Mouse (Mus musculus): ENCODE measurements around the gene Add3. TPM values are rescaled to one million over a fixed set of nuclear protein-coding genes. Genes with fewer than 3 reads are reported as not detected.

Gene Add3
- polyA plus RNA-seq, 1 experiment from 2014 or later, result 106 TPM

DNA sequence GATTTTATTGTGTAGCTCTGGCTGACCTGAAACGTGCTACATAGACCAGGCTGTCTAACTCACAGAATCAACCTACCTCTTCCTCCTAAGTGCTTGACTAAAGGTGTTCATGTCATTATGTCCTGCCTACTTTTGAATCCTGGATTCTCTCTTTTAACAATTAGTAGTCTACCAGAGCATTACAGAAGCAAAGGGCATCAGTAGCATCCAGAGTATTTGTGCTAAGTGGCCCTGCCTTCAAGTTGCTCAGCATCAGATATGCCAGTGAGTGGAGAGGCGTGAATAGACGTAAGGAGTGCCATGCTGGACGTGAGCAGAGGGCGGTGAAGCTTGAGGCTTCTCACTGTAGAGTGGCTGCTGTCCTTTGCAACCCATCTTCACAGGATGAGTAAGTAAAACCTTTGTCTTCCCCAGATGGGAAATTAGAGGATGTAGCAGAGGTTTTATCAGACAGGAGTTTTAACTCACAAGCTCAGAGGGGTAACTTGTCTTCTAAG is 48.5 kb downstream of the Add3 start:
- peaks cover 55% of the 10 kb centered on the region for H3K4me1 ChIP-seq
- no peak for ATAC-seq (ENCODE audit: borderline replicate concordance, extremely low read depth, low FRiP score, low TSS enrichment)
- no peak overlapping the region for H3K27ac ChIP-seq

DNA sequence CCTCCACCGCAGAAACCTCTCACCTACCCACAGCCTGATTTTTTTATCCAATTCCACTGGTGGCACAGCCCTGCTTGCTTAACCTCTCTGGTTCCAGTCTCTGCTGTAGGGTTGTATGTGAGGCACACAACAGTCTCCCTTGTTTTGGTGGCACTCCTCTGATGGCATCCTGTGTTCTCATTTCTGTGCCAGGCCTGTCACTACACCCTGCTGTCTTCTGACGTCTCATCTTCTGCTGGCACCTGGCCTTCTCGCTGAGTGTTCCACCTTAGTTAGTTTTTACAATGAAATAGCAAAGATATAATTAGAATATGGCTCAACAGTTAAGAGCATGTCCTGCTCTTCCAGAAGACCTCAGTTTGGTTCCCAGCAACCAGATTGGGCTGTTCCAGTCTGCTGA is 49.5 kb downstream of the Add3 start:
- H3K27me3 ChIP-seq, result no peaks in the 10 kb centered on the region
- H3K9me3 ChIP-seq, result no peaks in the 10 kb centered on the region
- H3K4me1 ChIP-seq, result peaks cover 54% of the 10 kb centered on the region
- no peak overlapping the region for H3K4me3 ChIP-seq
- ATAC-seq (ENCODE audit: borderline replicate concordance, extremely low read depth, low FRiP score, low TSS enrichment), result no peak
- no peak overlapping the region for H3K4me2 ChIP-seq
- no peaks in the 10 kb centered on the region for H3K36me3 ChIP-seq
- no peak overlapping the region for H3K9ac ChIP-seq
- no peak overlapping the region for H3K27ac ChIP-seq
- 92% methylated on average over 3 of the region's 3 CpGs for WGBS

More for the DNA sequence above, 48.5 kb downstream of the Add3 start:
- 72% methylated on average over 5 of the region's 5 CpGs for WGBS
- Histone ChIP-seq H3K4me2 (no peak overlapping the region), H3K36me3 (no peaks in the 10 kb centered on the region), H3K27me3 (no peaks in the 10 kb centered on the region), H3K4me3 (no peak overlapping the region), H3K9me3 (no peaks in the 10 kb centered on the region), H3K9ac (no peak overlapping the region)

DNA sequence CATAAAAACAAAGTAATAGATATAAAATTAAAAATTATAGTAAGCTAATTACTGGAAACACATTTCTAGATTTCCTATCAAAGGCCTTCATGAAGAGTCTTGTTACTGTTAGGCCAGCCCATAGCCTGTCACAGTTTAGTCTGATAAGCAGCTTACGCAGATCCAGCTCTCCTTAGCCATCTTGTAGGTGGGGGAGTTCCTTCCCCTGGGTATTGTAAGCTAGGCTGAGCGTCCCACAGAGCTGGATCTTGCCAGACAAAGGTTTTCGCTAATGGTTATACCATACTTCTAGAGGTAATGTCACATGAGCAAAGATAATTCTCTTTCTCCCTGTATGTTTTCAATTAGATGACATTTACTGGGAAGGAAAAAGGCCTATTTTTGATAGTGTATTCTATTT is 50.0 kb downstream of the Add3 start:
- ATAC-seq (ENCODE audit: borderline replicate concordance, extremely low read depth, low FRiP score, low TSS enrichment), result no peak
- Histone ChIP-seq H3K9ac (no peak overlapping the region), H3K27me3 (no peaks in the 10 kb centered on the region), H3K4me2 (no peak overlapping the region), H3K9me3 (no peaks in the 10 kb centered on the region), H3K36me3 (no peaks in the 10 kb centered on the region), H3K4me1 (peaks cover 51% of the 10 kb centered on the region), H3K4me3 (no peak overlapping the region), H3K27ac (no peak overlapping the region)
- 87% methylated on average over 3 of the region's 3 CpGs for WGBS

DNA sequence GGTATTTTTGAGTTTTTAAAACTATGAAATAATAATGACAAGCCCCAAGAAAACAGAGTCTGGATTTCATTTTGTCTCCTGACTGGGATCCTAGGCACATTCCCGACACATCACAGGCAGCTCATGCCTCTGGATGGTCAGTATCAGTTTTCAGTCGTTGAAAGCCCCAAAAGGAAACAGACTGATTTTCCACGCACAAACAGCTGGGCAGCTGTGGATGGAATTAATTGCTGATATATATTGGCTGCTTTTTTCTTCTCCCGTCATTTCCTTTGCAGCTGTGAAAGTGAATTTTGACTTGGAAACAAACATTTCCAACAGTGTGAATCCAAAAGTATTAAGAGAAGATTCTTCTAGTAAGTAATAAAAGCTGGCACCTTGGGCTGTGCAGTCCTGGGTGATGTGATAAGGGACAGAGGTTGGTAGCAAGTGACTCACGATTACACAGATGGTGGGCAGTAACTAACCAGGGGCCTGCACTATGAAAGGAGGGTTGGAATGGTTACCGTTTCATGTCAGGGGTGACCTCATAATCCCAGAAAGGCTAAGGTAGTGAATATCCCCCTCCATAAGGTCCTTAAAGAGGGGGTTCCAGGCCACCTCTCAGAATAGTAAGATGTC is 51.7 kb downstream of the Add3 start:
- Histone ChIP-seq H3K4me3 (no peak overlapping the region), H3K9me3 (no peaks in the 10 kb centered on the region), H3K27ac (no peak overlapping the region), H3K27me3 (no peaks in the 10 kb centered on the region), H3K4me2 (no peak overlapping the region), H3K4me1 (peaks cover 38% of the 10 kb centered on the region), H3K36me3 (no peaks in the 10 kb centered on the region), H3K9ac (no peak overlapping the region)
- no peak for ATAC-seq (ENCODE audit: borderline replicate concordance, extremely low read depth, low FRiP score, low TSS enrichment)
- 45% methylated on average over 6 of the region's 6 CpGs for WGBS

DNA sequence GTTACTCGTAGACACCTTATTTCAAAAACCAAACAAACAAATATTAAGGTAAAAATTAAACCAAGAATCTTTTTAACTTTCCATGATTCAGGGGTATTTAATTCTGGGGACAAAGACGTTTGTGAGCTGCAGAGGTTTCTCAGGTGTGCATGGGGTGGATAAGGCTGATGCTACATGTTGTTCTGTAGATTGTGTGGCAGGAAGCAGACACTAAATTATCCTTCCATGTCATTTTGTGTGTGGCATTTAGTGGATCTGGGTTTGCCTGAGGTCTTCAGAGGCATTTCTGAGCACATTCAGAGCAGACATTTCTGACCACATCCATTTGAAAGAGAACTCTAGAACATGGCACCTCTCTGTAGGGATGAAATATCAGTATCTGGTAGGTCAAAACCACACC is 52.9 kb downstream of the Add3 start:
- Histone ChIP-seq H3K36me3 (no peaks in the 10 kb centered on the region), H3K27ac (no peak overlapping the region), H3K4me1 (peaks cover 29% of the 10 kb centered on the region)

DNA sequence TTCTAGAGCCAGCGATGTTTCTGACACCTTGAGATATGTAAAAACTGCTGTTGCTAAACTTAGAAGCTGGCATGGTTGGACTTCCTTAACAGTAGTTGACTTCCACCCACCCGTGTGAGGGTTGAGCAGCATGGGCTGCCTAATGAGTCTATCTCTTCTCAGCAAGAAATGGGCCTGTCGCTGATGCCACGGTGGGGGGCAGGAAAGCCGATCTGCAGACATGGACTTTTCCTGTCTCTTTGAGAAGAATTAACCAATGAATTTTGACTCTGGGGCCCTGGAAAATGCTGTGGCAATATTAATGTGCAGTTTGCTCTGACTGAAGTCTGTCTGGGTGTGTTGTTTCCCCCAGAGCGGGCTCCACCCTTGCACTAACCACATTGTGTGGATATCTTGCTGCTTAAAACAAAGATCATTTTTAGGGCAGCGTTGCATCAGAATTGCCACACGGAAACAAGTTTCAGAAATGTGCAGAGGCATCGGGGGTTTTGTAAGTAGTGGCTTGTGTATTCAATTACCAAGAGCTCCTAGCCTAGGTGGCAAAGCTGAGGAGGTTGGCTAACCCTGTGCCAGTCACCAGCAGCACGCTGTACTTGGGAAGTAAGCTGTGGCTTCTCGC is 53.8 kb downstream of the Add3 start:
- WGBS, result 61% methylated on average over 11 of the region's 11 CpGs
- Histone ChIP-seq H3K4me1 (peaks cover 29% of the 10 kb centered on the region), H3K36me3 (no peaks in the 10 kb centered on the region), H3K4me3 (no peak overlapping the region), H3K27me3 (no peaks in the 10 kb centered on the region), H3K27ac (0 out of 2 replicates have a peak overlapping the region, but pooled peaks have one; percentile 2), H3K4me2 (no peak overlapping the region), H3K9ac (no peak overlapping the region), H3K9me3 (no peaks in the 10 kb centered on the region)
- ATAC-seq (ENCODE audit: borderline replicate concordance, extremely low read depth, low FRiP score, low TSS enrichment), result no peak

More for the DNA sequence above, 52.9 kb downstream of the Add3 start:
- Histone ChIP-seq H3K4me2 (no peak overlapping the region), H3K9ac (no peak overlapping the region), H3K4me3 (no peak overlapping the region), H3K27me3 (no peaks in the 10 kb centered on the region), H3K9me3 (no peaks in the 10 kb centered on the region)
- 85% methylated on average over 2 of the region's 2 CpGs for WGBS
- ATAC-seq (ENCODE audit: borderline replicate concordance, extremely low read depth, low FRiP score, low TSS enrichment), result no peak

DNA sequence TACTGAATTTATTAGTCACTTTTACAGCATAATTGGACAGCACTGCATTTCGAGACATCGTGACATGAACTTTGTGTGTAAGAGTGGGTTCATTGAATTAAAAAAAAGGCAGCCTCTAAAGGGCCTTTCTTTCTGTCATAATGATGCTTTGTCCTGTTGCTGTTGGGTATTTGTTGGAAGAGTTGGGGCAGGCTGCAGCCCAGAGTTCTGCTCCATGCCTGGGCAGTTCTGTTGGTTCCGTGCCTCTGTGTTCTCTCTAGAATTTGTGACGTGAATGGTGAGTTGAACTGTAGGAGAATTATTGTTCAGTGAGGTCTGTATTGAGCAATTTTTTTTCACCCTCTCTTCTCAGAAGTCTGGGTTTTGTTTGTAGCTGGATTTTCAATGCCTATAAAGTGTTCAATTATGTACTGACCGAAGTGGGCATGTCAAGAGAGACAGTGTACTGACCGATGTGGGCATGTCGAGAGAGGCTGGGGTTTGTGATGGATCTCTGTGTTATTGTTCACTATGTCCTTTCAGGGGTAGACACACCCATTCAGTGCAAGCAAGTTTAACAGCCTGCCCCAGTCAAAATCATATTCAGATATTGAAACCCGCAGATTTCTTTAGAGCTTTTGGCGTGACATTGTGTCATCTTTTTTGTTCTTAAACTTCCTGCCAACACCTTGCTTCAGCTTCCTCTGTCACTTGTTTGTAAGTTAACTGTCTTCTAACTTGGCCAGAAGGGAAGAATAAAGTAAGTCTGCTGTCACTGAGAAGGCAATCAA is 54.7 kb downstream of the Add3 start:
- Histone ChIP-seq H3K36me3 (no peaks in the 10 kb centered on the region), H3K4me3 (no peak overlapping the region), H3K4me1 (peaks cover 29% of the 10 kb centered on the region), H3K9ac (no peak overlapping the region), H3K27me3 (no peaks in the 10 kb centered on the region), H3K9me3 (no peaks in the 10 kb centered on the region), H3K4me2 (no peak overlapping the region), H3K27ac (no peak overlapping the region)
- 63% methylated on average over 9 of the region's 9 CpGs for WGBS
- no peak for ATAC-seq (ENCODE audit: borderline replicate concordance, extremely low read depth, low FRiP score, low TSS enrichment)

DNA sequence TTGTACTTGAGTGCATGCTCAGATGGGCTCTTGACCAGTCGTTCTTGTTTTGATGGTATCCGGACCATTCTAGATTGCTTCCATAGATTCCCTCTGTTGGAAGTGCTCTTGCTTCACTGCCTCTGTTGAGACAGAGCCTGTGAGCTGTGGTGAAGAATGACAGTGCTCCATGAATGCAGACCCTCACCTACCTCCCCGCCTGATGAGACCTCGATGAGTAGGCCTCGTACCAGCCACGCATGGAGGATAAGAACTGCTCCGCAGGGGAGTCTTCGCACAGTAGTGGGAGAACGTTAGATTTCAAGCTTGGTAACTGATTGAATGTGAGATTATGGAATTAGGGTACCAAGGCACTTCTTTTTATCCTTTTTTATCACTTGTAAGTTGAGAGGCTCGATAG is 56.7 kb downstream of the Add3 start:
- no peak overlapping the region for H3K4me2 ChIP-seq
- peaks cover 20% of the 10 kb centered on the region for H3K4me1 ChIP-seq
- 92% methylated on average over 10 of the region's 10 CpGs for WGBS

DNA sequence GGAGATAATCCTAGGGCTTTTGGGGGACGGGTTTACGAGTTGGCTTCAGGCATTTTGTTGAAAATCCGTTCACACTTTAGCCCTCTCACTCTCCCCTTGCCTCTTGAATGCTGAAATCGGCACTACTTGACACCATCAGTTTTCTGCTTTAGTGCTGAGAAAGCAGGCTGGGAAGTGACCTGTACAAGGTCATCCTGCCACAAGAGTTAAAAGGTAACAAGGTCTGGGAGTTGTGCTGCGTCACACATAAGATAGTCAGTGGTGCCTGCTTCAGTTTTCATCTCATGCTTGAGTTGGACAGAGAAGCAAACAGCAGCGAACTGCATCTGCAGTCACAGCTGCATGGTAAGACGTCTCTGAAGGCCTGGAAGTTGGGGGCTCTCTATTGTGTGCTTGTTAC is 57.5 kb downstream of the Add3 start:
- 71% methylated on average over 7 of the region's 7 CpGs for WGBS
- ATAC-seq (ENCODE audit: borderline replicate concordance, extremely low read depth, low FRiP score, low TSS enrichment), result no peak
- H3K27ac ChIP-seq, result peak overlapping the region; percentile 36; the same call in 1 of the 2 replicates
- H3K36me3 ChIP-seq, result no peaks in the 10 kb centered on the region
- no peaks in the 10 kb centered on the region for H3K9me3 ChIP-seq
- H3K9ac ChIP-seq, result no peak overlapping the region
- peaks cover 17% of the 10 kb centered on the region for H3K4me1 ChIP-seq
- H3K4me2 ChIP-seq, result no peak overlapping the region
- H3K27me3 ChIP-seq, result no peaks in the 10 kb centered on the region
- H3K4me3 ChIP-seq, result no peak overlapping the region

More for the DNA sequence above, 56.7 kb downstream of the Add3 start:
- H3K36me3 ChIP-seq, result no peaks in the 10 kb centered on the region
- H3K27ac ChIP-seq, result no peak overlapping the region
- H3K9me3 ChIP-seq, result no peaks in the 10 kb centered on the region
- ATAC-seq (ENCODE audit: borderline replicate concordance, extremely low read depth, low FRiP score, low TSS enrichment), result no peak
- no peak overlapping the region for H3K9ac ChIP-seq
- no peak overlapping the region for H3K4me3 ChIP-seq
- no peaks in the 10 kb centered on the region for H3K27me3 ChIP-seq

DNA sequence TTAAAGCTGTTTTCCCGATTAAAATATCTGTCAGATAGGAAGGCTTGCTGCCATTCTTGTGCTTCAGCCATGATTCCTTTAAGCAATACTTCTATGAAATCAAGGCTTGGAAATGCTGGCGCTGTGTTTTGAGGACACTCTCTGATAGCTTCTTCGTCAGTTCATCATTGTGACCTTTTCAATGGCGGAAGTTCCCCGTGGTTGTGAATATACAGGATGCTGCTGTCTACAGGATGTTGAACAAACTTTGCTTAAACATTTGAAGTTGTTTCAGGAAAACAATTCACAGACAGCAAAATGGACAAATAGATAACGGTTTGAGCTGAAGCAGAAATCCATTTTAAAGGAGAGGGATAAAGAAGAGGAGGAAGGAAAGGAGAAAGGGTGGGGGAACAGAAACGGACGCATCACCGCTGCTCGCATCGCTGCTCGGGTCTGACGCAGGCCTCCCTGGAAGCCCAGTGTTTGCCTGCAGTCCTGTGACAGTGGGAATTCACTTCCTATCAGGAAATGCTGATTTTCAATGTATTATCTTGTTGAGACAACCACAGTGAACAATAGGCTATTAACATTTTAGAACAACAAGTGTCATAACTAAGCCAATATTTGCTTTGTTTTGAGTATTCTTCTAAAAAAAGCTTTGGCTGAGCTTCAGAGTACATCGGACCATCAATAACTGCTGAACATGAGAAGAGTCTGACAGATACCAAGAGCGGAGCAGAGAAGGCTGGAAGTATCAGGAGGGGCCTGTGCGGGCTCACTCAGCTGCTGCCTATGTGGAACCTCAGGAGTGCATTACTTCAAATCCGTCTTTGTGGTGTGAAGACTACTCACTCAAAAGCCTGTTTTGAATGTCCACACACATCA is 58.7 kb downstream of the Add3 start:
- Histone ChIP-seq H3K36me3 (no peaks in the 10 kb centered on the region), H3K4me1 (peaks cover 13% of the 10 kb centered on the region), H3K4me3 (no peak overlapping the region), H3K9me3 (no peaks in the 10 kb centered on the region), H3K9ac (no peak overlapping the region), H3K27me3 (no peaks in the 10 kb centered on the region), H3K27ac (peak overlapping the region; percentile 64), H3K4me2 (no peak overlapping the region; the same call in 1 of the 2 replicates)
- 69% methylated on average over 17 of the region's 17 CpGs for whole genome bisulfite sequencing
- ATAC-seq (ENCODE audit: borderline replicate concordance, extremely low read depth, low FRiP score, low TSS enrichment), result 0 out of 2 replicates have a peak, but pooled peaks have one; percentile 52

DNA sequence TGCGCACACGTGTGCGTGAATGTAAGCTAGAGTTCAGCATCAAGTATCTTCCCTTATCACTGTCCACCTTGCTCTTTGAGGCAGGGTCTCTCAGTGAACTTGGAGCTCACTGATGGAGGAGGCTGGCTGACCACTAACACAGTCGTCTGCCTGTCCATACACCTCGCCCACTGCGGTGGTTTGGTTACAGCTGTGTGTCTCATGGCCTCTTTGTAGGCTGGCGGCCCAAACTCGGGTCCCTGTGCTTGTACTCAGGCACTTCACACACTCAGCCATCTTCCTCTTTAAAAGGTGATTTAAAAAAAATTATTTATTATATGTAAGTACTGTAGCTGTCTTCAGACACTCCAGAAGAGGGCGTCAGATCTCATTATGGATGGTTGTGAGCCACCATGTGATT is 59.5 kb downstream of the Add3 start:
- peak overlapping the region; percentile 9; the same call in 1 of the 2 replicates for H3K27ac ChIP-seq
- WGBS, result 85% methylated on average over 9 of the region's 9 CpGs
- H3K4me1 ChIP-seq, result peaks cover 7% of the 10 kb centered on the region
- no peak for ATAC-seq (ENCODE audit: borderline replicate concordance, extremely low read depth, low FRiP score, low TSS enrichment)
- H3K9ac ChIP-seq, result no peak overlapping the region
- no peaks in the 10 kb centered on the region for H3K9me3 ChIP-seq
- H3K4me2 ChIP-seq, result no peak overlapping the region
- no peaks in the 10 kb centered on the region for H3K36me3 ChIP-seq
- no peak overlapping the region for H3K4me3 ChIP-seq
- H3K27me3 ChIP-seq, result no peaks in the 10 kb centered on the region

Measured in lung, embryonic 15.5 days (tissue).